Mouse (Mus musculus): ENCODE data around the gene Rcc1. TPM values are rescaled to one million over a fixed set of nuclear protein-coding genes. Genes with fewer than 3 reads are reported as not detected.

Gene Rcc1
- polyA plus RNA-seq, 1 experiment, result 31.9 TPM

- peaks cover 30% of the 10 kb centered on the region for H3K36me3 ChIP-seq (ENCODE audit: control insufficient read depth, insufficient read depth, low read length)
- 95% methylated on average over 3 of the region's 3 CpGs for WGBS
Observed at GRCm38 (mm10) chr4:132311801-132312200, 41.6 kb downstream of the Rcc1 start.

GRCm38 (mm10) chr4:132311209-132311608 lies 42.2 kb downstream of the Rcc1 start:
- H3K36me3 ChIP-seq (ENCODE audit: control insufficient read depth, insufficient read depth, low read length), result peaks cover 30% of the 10 kb centered on the region
- no peaks in the 10 kb centered on the region for H3K27me3 ChIP-seq (ENCODE audit: control insufficient read depth, insufficient read depth, low read length)
- no peak overlapping the region for H3K27ac ChIP-seq (ENCODE audit: control insufficient read depth, insufficient read depth, low read length)
- H3K4me3 ChIP-seq (ENCODE audit: control insufficient read depth, insufficient read depth, low read length), result no peak overlapping the region
- no peak for DNase-seq
- H3K4me1 ChIP-seq (replicated peaks; ENCODE audit: control insufficient read depth, insufficient read depth, low read length), result peaks cover 8% of the 10 kb centered on the region
- no peak for TF ChIP-seq POLR2A (IDR thresholded peaks at IDR 0.05; ENCODE audit: control insufficient read depth, extremely low read depth, insufficient read depth, low read length, poor library complexity)
- no peak for TF ChIP-seq CTCF (IDR thresholded peaks at IDR 0.05; ENCODE audit: borderline replicate concordance, control insufficient read depth, extremely low read depth, insufficient read depth, low read length, poor library complexity)
- WGBS, result 91% methylated on average over 1 of the region's 1 CpGs

More at GRCm38 (mm10) chr4:132311801-132312200, 41.6 kb downstream of the Rcc1 start:
- no peak overlapping the region for H3K4me3 ChIP-seq (ENCODE audit: control insufficient read depth, insufficient read depth, low read length)
- no peak overlapping the region for H3K27ac ChIP-seq (ENCODE audit: control insufficient read depth, insufficient read depth, low read length)
- no peaks in the 10 kb centered on the region for H3K27me3 ChIP-seq (ENCODE audit: control insufficient read depth, insufficient read depth, low read length)
- TF ChIP-seq POLR2A (IDR thresholded peaks at IDR 0.05; ENCODE audit: control insufficient read depth, extremely low read depth, insufficient read depth, low read length, poor library complexity) (no peak), CTCF (IDR thresholded peaks at IDR 0.05; ENCODE audit: borderline replicate concordance, control insufficient read depth, extremely low read depth, insufficient read depth, low read length, poor library complexity) (no peak)
- H3K4me1 ChIP-seq (replicated peaks; ENCODE audit: control insufficient read depth, insufficient read depth, low read length), result peaks cover 12% of the 10 kb centered on the region
- DNase-seq, result no peak

- Histone ChIP-seq H3K27ac (ENCODE audit: control insufficient read depth, insufficient read depth, low read length) (peak overlapping the region; percentile 36; the same call in 1 of the 2 replicates), H3K36me3 (ENCODE audit: control insufficient read depth, insufficient read depth, low read length) (peaks cover 30% of the 10 kb centered on the region), H3K4me3 (ENCODE audit: control insufficient read depth, insufficient read depth, low read length) (peak overlapping the region; percentile 23), H3K4me1 (replicated peaks; ENCODE audit: control insufficient read depth, insufficient read depth, low read length) (peaks cover 15% of the 10 kb centered on the region), H3K27me3 (ENCODE audit: control insufficient read depth, insufficient read depth, low read length) (no peaks in the 10 kb centered on the region)
- TF ChIP-seq POLR2A (IDR thresholded peaks at IDR 0.05; ENCODE audit: control insufficient read depth, extremely low read depth, insufficient read depth, low read length, poor library complexity) (no peak), CTCF (IDR thresholded peaks at IDR 0.05; ENCODE audit: borderline replicate concordance, control insufficient read depth, extremely low read depth, insufficient read depth, low read length, poor library complexity) (no peak)
- peak; percentile 71 for DNase-seq
- 8% methylated on average over 10 of the region's 10 CpGs for WGBS
Observed at GRCm38 (mm10) chr4:132309849-132310472, 43.4 kb downstream of the Rcc1 start.

GRCm38 (mm10) chr4:132309140-132309848 lies 44.1 kb downstream of the Rcc1 start:
- under 1% methylated on average over 15 of the region's 15 CpGs for WGBS
- H3K27me3 ChIP-seq (ENCODE audit: control insufficient read depth, insufficient read depth, low read length), result no peaks in the 10 kb centered on the region
- DNase-seq, result no peak
- H3K4me3 ChIP-seq (ENCODE audit: control insufficient read depth, insufficient read depth, low read length), result peak overlapping the region; percentile 67
- H3K27ac ChIP-seq (ENCODE audit: control insufficient read depth, insufficient read depth, low read length), result no peak overlapping the region
- peaks cover 30% of the 10 kb centered on the region for H3K36me3 ChIP-seq (ENCODE audit: control insufficient read depth, insufficient read depth, low read length)
- peaks cover 15% of the 10 kb centered on the region for H3K4me1 ChIP-seq (replicated peaks; ENCODE audit: control insufficient read depth, insufficient read depth, low read length)
- TF ChIP-seq POLR2A (IDR thresholded peaks at IDR 0.05; ENCODE audit: control insufficient read depth, extremely low read depth, insufficient read depth, low read length, poor library complexity) (no peak), CTCF (IDR thresholded peaks at IDR 0.05; ENCODE audit: borderline replicate concordance, control insufficient read depth, extremely low read depth, insufficient read depth, low read length, poor library complexity) (no peak)

- 0 out of 2 replicates have a peak, but pooled peaks have one; percentile 15 for TF ChIP-seq CTCF (IDR thresholded peaks at IDR 0.05; ENCODE audit: borderline replicate concordance, control insufficient read depth, extremely low read depth, insufficient read depth, low read length, poor library complexity)
- peak; percentile 88 for TF ChIP-seq POLR2A (IDR thresholded peaks at IDR 0.05; ENCODE audit: control insufficient read depth, extremely low read depth, insufficient read depth, low read length, poor library complexity)
- H3K27me3 ChIP-seq (ENCODE audit: control insufficient read depth, insufficient read depth, low read length), result no peaks in the 10 kb centered on the region
- H3K4me1 ChIP-seq (replicated peaks; ENCODE audit: control insufficient read depth, insufficient read depth, low read length), result peaks cover 15% of the 10 kb centered on the region
- under 1% methylated on average over 41 of the region's 41 CpGs for WGBS
- H3K36me3 ChIP-seq (ENCODE audit: control insufficient read depth, insufficient read depth, low read length), result peaks cover 24% of the 10 kb centered on the region
- DNase-seq, result peak; percentile 88
- peak overlapping the region; percentile 67 for H3K4me3 ChIP-seq (ENCODE audit: control insufficient read depth, insufficient read depth, low read length)
- peak overlapping the region; percentile 29 for H3K27ac ChIP-seq (ENCODE audit: control insufficient read depth, insufficient read depth, low read length)
Observed at GRCm38 (mm10) chr4:132308437-132309139, 44.8 kb downstream of the Rcc1 start.

- 40% methylated on average over 6 of the region's 6 CpGs for WGBS
- TF ChIP-seq CTCF (IDR thresholded peaks at IDR 0.05; ENCODE audit: borderline replicate concordance, control insufficient read depth, extremely low read depth, insufficient read depth, low read length, poor library complexity), result no peak
- no peak for TF ChIP-seq POLR2A (IDR thresholded peaks at IDR 0.05; ENCODE audit: control insufficient read depth, extremely low read depth, insufficient read depth, low read length, poor library complexity)
- no peak for DNase-seq
- Histone ChIP-seq H3K4me1 (replicated peaks; ENCODE audit: control insufficient read depth, insufficient read depth, low read length) (peaks cover 25% of the 10 kb centered on the region), H3K27ac (ENCODE audit: control insufficient read depth, insufficient read depth, low read length) (no peak overlapping the region), H3K36me3 (ENCODE audit: control insufficient read depth, insufficient read depth, low read length) (peaks cover 14% of the 10 kb centered on the region), H3K4me3 (ENCODE audit: control insufficient read depth, insufficient read depth, low read length) (no peak overlapping the region), H3K27me3 (ENCODE audit: control insufficient read depth, insufficient read depth, low read length) (no peaks in the 10 kb centered on the region)
Observed at GRCm38 (mm10) chr4:132306004-132306403, 47.4 kb downstream of the Rcc1 start.
